Mouse (Mus musculus) limb, embryonic 13.5 days (tissue): Measurements from ENCODE around the gene Ap1s1. TPM values are rescaled to one million over a fixed set of nuclear protein-coding genes. Genes with fewer than 3 reads are reported as not detected.

Experiments
- ATAC-seq: fragments of 200-750 bp; cut with Nextera tagmentation; 2 replicates; pipeline ENCODE4 v1.8.0; 2017; ENCODE audit warnings: low read depth, moderate number of reproducible peaks, moderate TSS enrichment; ENCODE audit not compliant: low FRiP score
- H3K27ac ChIP-seq: fragments of 300-500 bp; sonication (generic); 2 replicates; pipeline ENCODE4 v1.5.1; 2015; ENCODE audit warnings: inconsistent platforms, mild to moderate bottlenecking, moderate library complexity
- H3K27me3 ChIP-seq: fragments of 300-500 bp; sonication (generic); 2 replicates; pipeline ENCODE4 v1.6.1; 2015; ENCODE audit warnings: mild to moderate bottlenecking, inconsistent platforms
- H3K36me3 ChIP-seq: fragments of 300-500 bp; sonication (generic); 2 replicates; pipeline ENCODE4 v1.6.1; 2015; ENCODE audit warnings: inconsistent platforms, mild to moderate bottlenecking, moderate library complexity
- H3K4me1 ChIP-seq: fragments of 300-500 bp; sonication (generic); 2 replicates; pipeline ENCODE4 v1.6.1; 2015; ENCODE audit warnings: inconsistent platforms
- H3K4me2 ChIP-seq: fragments of 300-500 bp; sonication (generic); replicated peaks from 2 replicates; pipeline ENCODE4 v1.6.1; 2015; ENCODE audit warnings: inconsistent platforms, mild to moderate bottlenecking, moderate library complexity
- H3K4me3 ChIP-seq: fragments of 300-500 bp; sonication (generic); 2 replicates; pipeline ENCODE4 v1.5.1; 2015; ENCODE audit warnings: moderate library complexity, mild to moderate bottlenecking, inconsistent platforms
- H3K9ac ChIP-seq: fragments of 300-500 bp; sonication (generic); 2 replicates; pipeline ENCODE4 v1.6.1; 2015; ENCODE audit warnings: mild to moderate bottlenecking, inconsistent platforms
- H3K9me3 ChIP-seq: fragments of 300-500 bp; sonication (generic); 2 replicates; pipeline ENCODE4 v1.6.1; 2016; ENCODE audit warnings: inconsistent platforms
- WGBS: fragments of 180-500 bp; shearing (Covaris S2); methylation state at CpG from one replicate; pipeline ENCODE4 v1.1.7; 2015; 5-methylcytosine and 5-hydroxymethylcytosine counted together
- polyA plus RNA-seq: library from polyadenylated mRNA; unstranded; fragments of >200 nt; fragmentation: Nextera tagmentation; extraction: Ambion mirVana; gene quantifications from 2 replicates; pipeline ENCODE4 v1.2.1, GENCODE M21; 2015

Ap1s1 gene
- polyA plus RNA-seq, 1 experiment from 2014 or later, result 156 TPM

DNA sequence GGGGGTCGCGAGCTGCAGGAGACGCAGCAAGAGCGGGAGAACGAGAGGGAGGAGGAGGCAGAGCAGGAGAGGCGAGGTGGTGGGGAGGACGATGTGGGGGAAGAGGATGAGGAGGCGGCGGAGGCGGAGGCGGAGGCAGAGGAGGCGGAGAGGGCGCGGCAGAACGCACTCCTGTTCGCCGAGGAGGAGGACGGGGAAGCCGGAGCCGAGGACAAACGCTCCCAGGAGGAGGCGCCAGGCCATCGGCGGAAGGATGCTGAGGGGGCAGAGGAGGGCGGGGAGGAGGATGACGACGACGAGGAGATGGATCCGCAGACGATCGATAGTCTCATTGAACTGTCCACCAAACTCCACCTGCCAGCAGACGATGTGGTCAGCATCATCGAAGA lies 13.9 kb downstream of the Ap1s1 start:
- Histone ChIP-seq H3K4me1 (peaks cover 32% of the 10 kb centered on the region), H3K36me3 (peaks cover 19% of the 10 kb centered on the region), H3K4me2 (peak overlapping the region; percentile 99), H3K27me3 (peaks cover 74% of the 10 kb centered on the region), H3K9ac (peak overlapping the region; percentile 35; the same call in 1 of the 2 replicates), H3K9me3 (no peaks in the 10 kb centered on the region), H3K27ac (no peak overlapping the region), H3K4me3 (peak overlapping the region; percentile 51)
- WGBS, result under 1% methylated on average over 33 of the region's 33 CpGs
- no peak for ATAC-seq

DNA sequence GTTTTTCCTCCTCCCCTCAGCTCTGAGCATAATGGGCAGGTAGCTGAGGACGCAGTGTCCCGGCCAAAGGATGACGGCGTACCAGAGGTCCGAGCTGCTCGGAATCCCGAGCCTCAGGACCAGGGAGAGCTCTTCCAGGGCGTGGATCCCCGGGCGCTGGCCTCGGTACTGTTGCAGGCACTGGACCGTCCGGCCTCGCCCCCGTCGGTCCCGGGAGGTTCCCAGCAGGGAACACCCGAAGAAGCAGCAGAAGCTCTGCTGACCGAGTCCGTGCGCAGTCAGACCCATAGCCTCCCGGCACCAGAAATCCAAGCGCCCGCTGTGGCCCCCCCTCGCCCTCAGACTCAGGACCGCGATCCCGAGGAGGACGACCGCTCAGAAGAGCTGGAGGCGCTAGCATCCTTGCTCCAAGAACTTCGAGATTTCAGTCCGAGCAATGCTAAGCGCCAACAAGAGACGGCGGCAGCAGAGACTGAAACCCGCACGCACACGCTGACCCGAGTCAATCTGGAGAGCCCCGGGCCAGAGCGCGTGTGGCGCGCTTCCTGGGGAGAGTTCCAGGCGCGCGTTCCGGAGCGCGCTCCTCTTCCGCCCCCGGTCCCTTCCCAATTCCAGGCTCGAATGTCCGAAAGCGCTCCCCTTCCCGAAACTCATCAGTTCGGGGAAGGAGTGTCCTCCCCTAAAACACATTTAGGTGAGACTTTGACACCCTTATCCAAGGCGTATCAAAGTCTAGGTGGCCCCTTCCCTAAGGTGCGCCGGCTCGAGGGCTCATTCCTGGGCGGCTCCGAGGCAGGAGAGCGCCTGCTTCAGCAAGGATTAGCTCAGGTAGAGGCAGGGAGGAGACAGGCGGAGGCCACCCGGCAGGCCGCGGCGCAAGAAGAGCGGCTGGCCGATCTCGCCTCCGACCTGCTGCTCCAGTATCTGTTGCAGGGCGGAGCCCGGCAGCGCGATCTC lies 14.6 kb downstream of the Ap1s1 start:
- Histone ChIP-seq H3K9ac (no peak overlapping the region), H3K9me3 (no peaks in the 10 kb centered on the region), H3K27me3 (peaks cover 81% of the 10 kb centered on the region), H3K27ac (no peak overlapping the region), H3K4me3 (peak overlapping the region; percentile 51), H3K36me3 (peaks cover 13% of the 10 kb centered on the region), H3K4me1 (peaks cover 32% of the 10 kb centered on the region), H3K4me2 (peak overlapping the region; percentile 99)
- no peak for ATAC-seq
- under 1% methylated on average over 78 of the region's 78 CpGs for WGBS

DNA sequence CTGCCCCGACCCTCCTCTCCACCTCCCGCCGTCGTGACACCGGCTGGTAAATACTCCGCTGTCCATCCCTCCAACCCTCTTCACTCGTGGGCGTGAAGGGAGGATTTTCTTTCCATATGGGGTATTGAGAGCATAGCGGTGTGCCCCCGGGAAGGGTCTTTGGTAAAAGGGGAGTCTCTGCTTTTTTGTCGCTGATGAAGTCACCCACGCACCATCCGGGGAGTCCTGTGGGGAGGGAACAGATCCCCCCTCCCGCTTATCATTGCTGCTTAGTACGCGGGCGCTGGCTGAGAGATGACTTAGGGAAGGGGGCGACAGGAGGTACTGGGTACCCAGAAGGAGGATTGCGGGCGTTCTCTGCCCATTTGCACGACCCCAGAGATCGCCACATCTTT lies 15.5 kb downstream of the Ap1s1 start:
- Histone ChIP-seq H3K27ac (no peak overlapping the region), H3K4me1 (peaks cover 32% of the 10 kb centered on the region), H3K36me3 (peaks cover 3% of the 10 kb centered on the region; the same call in 1 of the 2 replicates), H3K9me3 (no peaks in the 10 kb centered on the region), H3K4me3 (peak overlapping the region; percentile 51), H3K9ac (no peak overlapping the region), H3K4me2 (peak overlapping the region; percentile 63), H3K27me3 (peaks cover 90% of the 10 kb centered on the region)
- 11% methylated on average over 22 of the region's 22 CpGs for WGBS
- ATAC-seq, result no peak

DNA sequence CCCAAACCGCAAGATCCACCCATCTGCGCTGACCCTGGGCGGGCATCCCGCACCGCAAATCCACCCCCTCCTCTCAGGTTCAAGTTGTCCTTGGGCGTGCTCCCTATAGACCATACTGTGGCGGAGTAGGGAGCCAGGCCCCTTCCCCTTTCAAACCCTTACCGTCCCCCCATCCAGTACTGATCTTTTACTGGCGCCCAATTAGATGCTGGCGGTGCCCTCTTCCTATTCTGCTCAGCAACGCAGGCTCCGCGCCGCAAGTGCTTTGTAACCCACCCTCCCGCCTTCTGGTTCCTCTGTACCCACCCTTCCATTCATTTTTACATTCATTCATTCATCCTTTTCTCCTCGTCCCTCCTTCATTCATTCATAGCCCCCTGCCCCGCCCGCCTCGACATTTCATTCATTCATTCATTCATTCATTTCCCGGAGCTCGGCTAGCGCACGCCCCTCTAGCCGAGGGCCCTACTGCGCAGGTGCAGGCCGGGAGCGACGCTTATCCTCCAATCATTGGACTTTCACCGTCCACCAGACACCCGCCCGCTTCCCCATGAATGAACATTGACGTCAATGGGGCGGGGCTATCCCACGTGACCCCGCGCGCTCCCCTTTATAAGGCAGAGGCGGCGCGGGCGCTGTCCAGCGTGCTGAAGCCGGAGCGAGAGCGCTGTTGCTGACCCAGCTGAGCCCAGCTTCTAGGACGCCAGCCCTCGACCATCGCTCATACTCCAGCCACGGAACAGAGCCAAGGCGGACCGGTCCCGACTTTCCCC lies 16.1 kb downstream of the Ap1s1 start:
- H3K4me3 ChIP-seq, result peak overlapping the region; percentile 51
- peaks cover 32% of the 10 kb centered on the region for H3K4me1 ChIP-seq
- ATAC-seq, result peak; percentile 58
- no peaks in the 10 kb centered on the region for H3K36me3 ChIP-seq
- H3K27me3 ChIP-seq, result peaks cover 96% of the 10 kb centered on the region
- H3K9ac ChIP-seq, result no peak overlapping the region
- no peaks in the 10 kb centered on the region for H3K9me3 ChIP-seq
- no peak overlapping the region for H3K27ac ChIP-seq
- H3K4me2 ChIP-seq, result peak overlapping the region; percentile 63
- under 1% methylated on average over 52 of the region's 52 CpGs for WGBS

DNA sequence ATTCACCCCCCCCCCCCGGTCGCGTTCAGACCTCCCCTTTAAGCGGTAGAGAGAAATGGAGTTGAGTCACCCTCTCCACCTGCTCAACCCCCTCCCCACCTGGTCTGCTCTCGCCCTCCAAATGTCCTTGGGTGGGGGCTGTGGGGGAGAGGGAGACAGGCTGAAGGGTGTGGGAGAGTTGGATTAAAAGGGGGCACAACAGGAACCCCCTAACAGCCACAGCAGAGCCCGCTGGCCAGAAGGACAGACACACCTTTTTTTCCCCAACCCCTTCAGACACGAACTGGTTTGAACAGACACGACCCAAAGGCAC lies 16.7 kb downstream of the Ap1s1 start:
- no peak for ATAC-seq
- WGBS, result 3% methylated on average over 8 of the region's 8 CpGs
- Histone ChIP-seq H3K4me3 (peak overlapping the region; percentile 34; the same call in 1 of the 2 replicates), H3K4me1 (peaks cover 32% of the 10 kb centered on the region), H3K9ac (no peak overlapping the region), H3K9me3 (no peaks in the 10 kb centered on the region), H3K4me2 (peak overlapping the region; percentile 63), H3K36me3 (no peaks in the 10 kb centered on the region), H3K27ac (no peak overlapping the region), H3K27me3 (peaks cover 99% of the 10 kb centered on the region)

DNA sequence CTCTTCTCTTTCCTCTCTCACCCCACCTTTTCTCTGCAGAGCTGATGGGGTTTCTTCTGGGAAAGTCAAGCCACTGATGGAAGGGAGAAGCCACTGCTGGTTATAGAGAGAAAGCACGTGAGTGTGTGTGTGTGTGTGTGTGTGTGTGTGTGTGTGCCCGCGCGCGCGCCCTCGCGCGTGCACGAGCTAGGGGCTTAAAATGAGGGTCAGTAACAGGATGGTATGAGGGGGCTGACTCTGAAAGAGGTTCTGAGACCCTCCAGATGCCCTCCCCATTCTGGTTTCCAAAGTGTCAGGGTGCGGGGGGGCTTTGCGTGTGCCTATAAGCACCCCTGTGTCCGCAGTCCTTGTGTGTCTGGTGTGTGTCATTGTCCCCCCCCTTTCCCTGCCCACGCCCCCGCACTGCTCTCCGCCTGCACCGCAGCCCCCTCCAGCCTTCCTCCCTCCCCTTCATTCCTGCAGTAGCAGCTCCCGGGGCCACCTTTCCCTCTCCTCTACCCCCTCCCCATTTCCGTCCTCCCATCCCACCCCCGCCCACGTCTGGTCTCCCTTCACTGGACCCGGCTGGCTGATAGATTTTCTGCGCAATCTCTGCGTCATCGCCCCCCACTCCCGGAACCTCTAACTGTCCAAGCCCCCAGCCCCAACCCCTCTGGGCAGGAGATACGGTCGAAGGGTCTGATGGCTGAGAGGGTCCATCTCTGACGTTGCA lies 17.2 kb downstream of the Ap1s1 start:
- Histone ChIP-seq H3K27me3 (peaks cover 99% of the 10 kb centered on the region), H3K27ac (no peak overlapping the region), H3K9me3 (no peaks in the 10 kb centered on the region), H3K9ac (no peak overlapping the region), H3K4me3 (no peak overlapping the region), H3K4me2 (no peak overlapping the region), H3K4me1 (peaks cover 32% of the 10 kb centered on the region), H3K36me3 (no peaks in the 10 kb centered on the region)
- WGBS, result 4% methylated on average over 25 of the region's 29 CpGs
- ATAC-seq, result no peak

DNA sequence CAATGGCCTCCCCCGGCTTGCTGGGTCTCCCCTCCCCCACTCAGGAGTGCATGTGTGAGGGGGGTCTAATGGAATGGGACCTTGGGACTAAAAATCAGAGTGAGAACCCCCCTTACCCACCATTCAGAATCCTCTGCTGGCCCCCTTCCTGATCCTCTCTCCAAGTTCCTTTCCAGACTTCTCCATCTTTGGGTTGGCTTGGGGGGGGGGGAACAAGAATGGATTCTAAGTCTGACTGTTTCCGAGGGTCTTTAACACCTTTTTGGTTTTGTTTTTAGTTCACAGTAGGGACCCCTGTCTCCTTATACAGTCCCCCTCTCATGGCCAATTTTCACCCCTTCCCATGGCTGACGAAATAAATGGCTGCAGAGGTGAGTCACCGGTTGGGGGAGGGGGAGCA lies 19.8 kb downstream of the Ap1s1 start, which contains the start of gene Vgf:
Vgf (plus strand) TSS at position 301 of the 400 bp plus-strand sequence.
- H3K9me3 ChIP-seq, result no peaks in the 10 kb centered on the region
- 16% methylated on average over 4 of the region's 4 CpGs for WGBS
- no peak within 1 kb of the TSS for H3K4me3 ChIP-seq
- no peaks in the 10 kb centered on the region for H3K36me3 ChIP-seq
- H3K9ac ChIP-seq, result no peak within 1 kb of the TSS
- H3K27ac ChIP-seq, result no peak within 1 kb of the TSS
- 0 out of 2 replicates have a peak within 1 kb of the TSS, but pooled peaks have one; percentile 5 for H3K4me2 ChIP-seq
- H3K4me1 ChIP-seq, result peaks cover 12% of the 10 kb centered on the region
- no peak for ATAC-seq
- H3K27me3 ChIP-seq, result peaks cover 78% of the 10 kb centered on the region

DNA sequence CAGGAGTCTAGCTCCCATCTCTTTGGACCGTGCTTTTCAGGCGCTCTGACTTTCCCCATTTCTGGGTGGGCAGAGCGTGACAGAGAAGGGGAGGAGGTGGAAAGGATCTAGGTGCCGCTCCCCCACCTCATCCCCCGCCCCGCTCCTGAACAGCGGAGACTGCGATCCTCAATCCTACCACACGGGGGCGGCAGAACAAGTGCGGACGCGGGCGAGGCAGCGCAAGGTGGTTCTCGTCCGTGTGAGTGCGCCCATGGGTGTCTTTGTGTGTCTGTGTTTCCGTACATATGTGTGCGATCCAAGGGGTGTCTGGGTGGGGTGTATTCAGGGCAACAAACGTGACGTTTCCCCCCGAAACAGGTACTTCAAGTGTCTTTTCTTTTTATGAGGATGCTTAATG lies 20.8 kb downstream of the Ap1s1 start:
- Histone ChIP-seq H3K4me3 (no peak overlapping the region), H3K27ac (no peak overlapping the region), H3K9ac (no peak overlapping the region), H3K4me2 (0 out of 2 replicates have a peak overlapping the region, but pooled peaks have one; percentile 5), H3K27me3 (peaks cover 69% of the 10 kb centered on the region), H3K36me3 (no peaks in the 10 kb centered on the region), H3K4me1 (peaks cover 9% of the 10 kb centered on the region), H3K9me3 (no peaks in the 10 kb centered on the region)
- ATAC-seq, result no peak
- whole genome bisulfite sequencing, result under 1% methylated on average over 23 of the region's 23 CpGs

DNA sequence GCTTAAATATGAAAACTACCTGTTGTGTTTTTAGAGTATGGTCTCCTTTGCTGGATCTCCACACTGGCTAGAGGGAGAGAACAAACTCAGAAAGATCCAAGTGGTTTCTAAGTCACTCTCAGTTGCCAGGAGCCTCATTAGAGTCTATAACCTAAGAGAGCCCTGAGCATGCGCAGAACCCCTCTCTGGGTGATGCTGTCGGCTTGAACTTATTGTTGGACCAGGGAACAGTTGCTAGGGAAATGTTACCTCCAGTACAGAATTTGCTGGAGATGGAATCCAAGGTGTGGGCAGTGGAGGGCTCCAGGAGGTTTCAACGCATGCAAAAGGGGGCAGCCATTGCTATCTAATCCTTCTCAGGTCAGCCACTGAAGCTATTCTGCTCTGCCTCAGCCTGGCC lies 21.6 kb downstream of the Ap1s1 start:
- Histone ChIP-seq H3K9me3 (no peaks in the 10 kb centered on the region), H3K4me3 (no peak overlapping the region), H3K4me2 (no peak overlapping the region), H3K27ac (no peak overlapping the region), H3K9ac (no peak overlapping the region), H3K27me3 (peaks cover 61% of the 10 kb centered on the region), H3K36me3 (no peaks in the 10 kb centered on the region), H3K4me1 (peaks cover 3% of the 10 kb centered on the region)
- WGBS, result 57% methylated on average over 3 of the region's 3 CpGs
- no peak for ATAC-seq

DNA sequence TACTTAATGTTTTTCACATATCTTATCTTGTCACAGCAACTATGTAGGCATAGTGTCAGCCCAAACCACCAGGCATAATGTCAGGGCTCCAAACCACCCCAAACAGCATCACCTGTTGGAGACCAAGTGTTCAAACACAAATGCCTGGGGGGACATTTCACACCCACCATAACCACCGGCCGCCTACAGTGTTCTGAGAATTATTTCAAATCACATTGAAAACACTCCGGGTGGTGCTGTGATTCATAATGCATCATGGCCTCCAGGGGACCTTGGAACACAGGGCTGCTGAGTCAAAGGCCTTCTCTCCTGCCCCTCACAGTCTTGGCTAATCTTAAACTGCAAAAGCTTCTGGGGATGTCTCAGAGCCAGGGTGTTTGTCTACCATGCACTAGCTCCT lies 30.0 kb downstream of the Ap1s1 start:
- H3K36me3 ChIP-seq, result no peaks in the 10 kb centered on the region
- H3K4me3 ChIP-seq, result no peak overlapping the region
- no peaks in the 10 kb centered on the region for H3K27me3 ChIP-seq
- H3K9me3 ChIP-seq, result no peaks in the 10 kb centered on the region
- H3K4me1 ChIP-seq, result no peaks in the 10 kb centered on the region
- H3K9ac ChIP-seq, result no peak overlapping the region
- H3K4me2 ChIP-seq, result no peak overlapping the region
- whole genome bisulfite sequencing, result 89% methylated on average over 3 of the region's 3 CpGs
- no peak for ATAC-seq
- H3K27ac ChIP-seq, result no peak overlapping the region

DNA sequence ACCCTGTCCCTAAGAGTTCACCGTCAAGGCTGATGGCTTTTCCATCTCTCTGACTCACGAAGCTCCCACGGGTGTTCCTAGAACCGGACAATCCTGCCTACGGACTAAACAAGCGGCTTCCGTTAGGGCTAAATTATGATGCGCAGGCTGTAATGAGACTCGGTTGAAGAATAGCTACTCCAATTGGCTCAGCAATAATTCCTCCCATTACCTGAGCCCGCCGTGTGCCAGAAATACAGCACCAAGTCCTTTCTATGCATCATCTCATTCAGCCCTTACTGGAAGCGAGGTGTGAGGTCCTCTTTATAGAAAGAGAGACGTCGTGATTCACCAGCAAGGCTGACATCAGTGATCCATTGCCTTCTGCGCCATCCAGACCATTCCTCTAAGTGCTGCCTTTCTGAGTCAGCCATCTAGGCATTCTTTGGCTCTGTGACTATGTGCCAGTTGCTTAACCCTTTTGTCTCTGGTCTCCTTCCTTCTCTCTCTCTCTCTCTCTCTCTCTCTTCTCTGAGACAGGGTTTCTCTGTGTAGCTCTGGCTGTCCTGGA lies 33.5 kb downstream of the Ap1s1 start:
- no peaks in the 10 kb centered on the region for H3K36me3 ChIP-seq
- ATAC-seq, result no peak
- no peaks in the 10 kb centered on the region for H3K9me3 ChIP-seq
- no peaks in the 10 kb centered on the region for H3K4me1 ChIP-seq
- H3K4me2 ChIP-seq, result no peak overlapping the region
- H3K9ac ChIP-seq, result no peak overlapping the region
- 81% methylated on average over 15 of the region's 15 CpGs for WGBS
- no peaks in the 10 kb centered on the region for H3K27me3 ChIP-seq
- no peak overlapping the region for H3K27ac ChIP-seq
- no peak overlapping the region for H3K4me3 ChIP-seq
